Mouse (Mus musculus) Patski (cell line): ENCODE measurements at regions not wholly inside any gene's neighbourhood (a gene's known extent, or its start where the extent isn't known, plus 50 kb on each side); places are given as distances from the start of the nearest gene placed in this dataset.

Experiments used
- ATAC-seq: fragments of 100-300 bp; one replicate; pipeline ENCODE4 v1.8.0; 2021
- CTCF ChIA-PET: fragments of 350-600 bp; sonication (Branson Sonifier 250); formaldehyde crosslinking; loops from one replicate; lab custom pipeline; 2022; ENCODE audit warnings: inconsistent platforms; lab: Charles Lee
- POLR2A ChIA-PET: fragments of 350-600 bp; sonication (Branson Sonifier 250); formaldehyde crosslinking; loops from one replicate; lab custom pipeline; 2022; ENCODE audit warnings: antibody characterized with exemption, inconsistent platforms; lab: Charles Lee
- DNase-seq: peaks from one replicate; pipeline ENCODE4 v3.0.0-alpha.2; 2011; ENCODE audit warnings: low read depth, low spot score
- H3K27me3 ChIP-seq: fragments of 371-371 bp; one replicate; pipeline ENCODE4 v1.5.1; 2021
- CTCF ChIP-seq: fragments of 100-300 bp; IDR thresholded peaks from one replicate; pipeline ENCODE4 v1.5.1; 2021
- in situ Hi-C: fragments of 300-500 bp; cut with MboI; formaldehyde crosslinking; loops from 3 replicates; pipeline ENCODE4 v1.11.1; 2018; ENCODE audit warnings: low pct_unique_long_range_greater_than_20kb, mixed read lengths

DNA sequence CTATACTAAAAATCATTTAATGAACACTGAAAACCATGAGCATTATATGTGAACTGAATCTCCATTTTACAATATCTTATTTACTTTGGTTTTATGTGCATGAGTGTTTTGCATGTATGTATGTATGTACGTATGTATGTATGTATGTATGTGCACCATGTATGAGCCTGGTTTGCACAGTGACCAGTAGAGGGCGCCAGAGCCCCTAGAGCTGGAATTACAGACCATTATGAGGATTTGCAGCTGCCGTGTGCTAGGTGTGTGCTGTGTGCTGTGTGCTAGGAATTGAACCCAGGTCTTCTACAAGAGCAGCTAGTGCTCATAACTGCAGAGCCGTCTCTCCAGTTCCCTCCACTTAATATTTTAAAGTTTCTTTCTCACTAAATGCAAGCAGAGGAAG is 147.5 kb upstream of the Gm6657 start:
- ChIA-PET POLR2A (interaction anchor here (0.6 kb wide), 1 partner anchor 18 kb away, joined by 3 read pairs; no protein-coding TSS in a partner anchor), CTCF (no interaction called here)
- in situ Hi-C loops = no loop called here
- DNase-seq (no peak), ATAC-seq (no peak)
- TF ChIP-seq CTCF = peak; percentile 12
- peaks cover 8% of the 10 kb centered on the region for H3K27me3 ChIP-seq

DNA sequence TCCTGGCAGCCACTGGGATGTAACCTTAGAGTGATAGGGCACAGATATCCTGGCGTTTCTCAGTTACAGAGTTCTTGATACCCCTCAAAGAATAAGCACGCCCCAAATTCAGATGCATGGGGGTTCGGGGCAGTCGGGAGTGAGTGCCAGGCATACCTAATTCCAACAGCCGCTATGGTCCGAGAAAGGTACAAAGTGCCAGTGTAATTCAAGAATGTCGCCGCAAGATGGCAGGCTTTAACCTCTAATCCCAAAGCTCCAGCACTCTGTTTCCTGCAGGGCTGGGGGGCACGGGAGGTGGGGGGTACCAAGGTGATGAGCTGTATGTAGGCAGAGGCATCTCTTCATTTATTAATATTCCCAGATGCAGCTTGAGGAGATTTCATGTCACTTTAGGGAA is 138.1 kb upstream of the Gm6657 start:
- peaks cover 5% of the 10 kb centered on the region for H3K27me3 ChIP-seq
- in situ Hi-C loops = loop anchor here (25.0 kb wide), 1 partner anchor 1031 kb away; the partner anchor contains the start of gene Pigh
- TF ChIP-seq CTCF = peak; percentile 78
- CTCF ChIA-PET = interaction anchor here (0.8 kb wide), 1 partner anchor 34 kb away, joined by 3 read pairs; no protein-coding TSS in a partner anchor
- no peak for ATAC-seq
- POLR2A ChIA-PET = no interaction called here
- DNase-seq = no peak

- POLR2A ChIA-PET = no interaction called here
- peaks cover 5% of the 10 kb centered on the region for H3K27me3 ChIP-seq
- CTCF ChIA-PET = no interaction called here
- no peak for DNase-seq
- no peak for ATAC-seq
- TF ChIP-seq CTCF = no peak
- in situ Hi-C loops = loop anchor here (25.0 kb wide), 1 partner anchor 1030 kb away; the partner anchor contains the start of gene Pigh
Observed at GRCm38 (mm10) chr12:78057166-78057565, 136.9 kb upstream of the Gm6657 start.

DNA sequence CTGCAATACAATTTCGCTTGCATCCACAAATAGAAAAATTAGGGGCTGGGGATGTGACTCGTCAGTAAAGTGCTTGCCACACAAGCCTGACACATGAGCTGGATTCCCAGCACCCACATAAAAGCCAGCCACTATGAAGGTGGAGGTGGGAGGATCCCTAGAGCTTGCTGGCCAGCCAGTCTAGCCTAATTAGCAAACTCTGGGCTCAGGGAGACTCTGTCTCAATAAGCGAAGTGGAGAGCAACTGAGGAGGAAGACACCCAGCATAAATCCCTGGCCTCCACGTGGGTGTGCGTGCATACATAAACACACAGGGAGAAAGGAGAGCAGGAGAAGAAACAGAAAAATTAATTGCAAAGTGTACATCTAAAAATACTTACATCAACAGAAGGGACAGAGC is 134.1 kb upstream of the Gm6657 start:
- TF ChIP-seq CTCF = no peak
- H3K27me3 ChIP-seq = peaks cover 5% of the 10 kb centered on the region
- POLR2A ChIA-PET = no interaction called here
- in situ Hi-C loops = loop anchor here (25.0 kb wide), 1 partner anchor 1027 kb away; the partner anchor contains the start of gene Pigh
- ATAC-seq (no peak), DNase-seq (no peak)
- CTCF ChIA-PET = no interaction called here

GRCm38 (mm10) chr12:78066024-78066423 is 128.0 kb upstream of the Gm6657 start:
- CTCF ChIA-PET = no interaction called here
- H3K27me3 ChIP-seq = peaks cover 22% of the 10 kb centered on the region
- POLR2A ChIA-PET = no interaction called here
- in situ Hi-C loops = loop anchor here (25.0 kb wide), 1 partner anchor 1021 kb away; the partner anchor contains the start of gene Pigh
- DNase-seq (no peak), ATAC-seq (no peak)
- TF ChIP-seq CTCF = no peak

GRCm38 (mm10) chr12:78072935-78073334 is 121.1 kb upstream of the Gm6657 start:
- in situ Hi-C loops = loop anchor here (25.0 kb wide), 1 partner anchor 1014 kb away; the partner anchor contains the start of gene Pigh
- DNase-seq (no peak), ATAC-seq (no peak)
- no peak for TF ChIP-seq CTCF
- ChIA-PET CTCF (no interaction called here), POLR2A (interaction anchor here (0.6 kb wide), 1 partner anchor 870 kb away, joined by 3 read pairs; no protein-coding TSS in a partner anchor)
- peaks cover 10% of the 10 kb centered on the region for H3K27me3 ChIP-seq

DNA sequence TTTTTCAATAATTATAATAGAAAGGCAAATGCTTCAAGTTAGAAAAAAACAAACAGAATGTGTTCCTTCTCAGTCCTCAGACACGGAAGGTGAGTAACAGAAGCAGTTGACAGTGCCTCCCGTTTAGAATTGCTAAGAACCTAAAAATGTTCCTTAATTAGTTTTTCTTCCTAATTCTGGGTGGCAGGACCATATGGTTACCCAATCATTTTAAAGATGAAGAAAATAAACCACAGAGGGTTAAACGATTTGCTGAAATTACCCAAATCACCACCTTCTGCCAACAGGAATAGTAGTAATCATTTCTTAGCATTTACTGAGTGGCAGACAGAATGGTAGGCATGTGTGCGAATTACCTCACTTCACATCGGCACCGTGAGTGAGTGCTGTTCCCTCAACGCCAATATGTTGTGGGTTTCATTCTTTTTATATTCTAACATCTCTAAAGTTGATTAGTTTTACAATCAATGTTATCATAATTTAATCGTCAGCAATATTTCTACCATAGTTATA is 119.7 kb upstream of the Gm6657 start:
- in situ Hi-C loops = loop anchor here (25.0 kb wide), 1 partner anchor 1013 kb away; the partner anchor contains the start of gene Pigh
- H3K27me3 ChIP-seq = peaks cover 10% of the 10 kb centered on the region
- ChIA-PET CTCF (no interaction called here), POLR2A (no interaction called here)
- DNase-seq = no peak
- no peak for TF ChIP-seq CTCF
- ATAC-seq = no peak

DNA sequence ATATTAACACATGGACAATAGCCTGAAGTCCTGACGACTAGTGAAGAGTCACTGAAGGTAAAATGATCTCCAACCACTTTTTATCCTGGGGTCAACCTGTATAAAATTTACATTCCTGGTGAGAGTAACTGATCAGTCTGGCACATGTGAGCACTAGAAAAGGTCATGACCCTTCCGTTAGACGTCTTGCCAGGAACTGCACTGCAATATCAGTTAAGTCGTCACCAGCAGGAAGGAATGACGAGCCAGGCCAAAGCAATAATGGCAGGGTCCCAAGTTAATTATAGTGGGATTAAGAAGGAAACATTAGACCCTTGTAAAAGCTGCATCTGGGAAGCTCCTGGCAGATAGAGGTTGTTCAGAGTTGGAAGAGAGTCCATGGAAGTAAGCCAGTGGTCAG is 116.8 kb upstream of the Gm6657 start:
- in situ Hi-C loops = no loop called here
- POLR2A ChIA-PET = no interaction called here
- DNase-seq (no peak), ATAC-seq (no peak)
- peaks cover 25% of the 10 kb centered on the region for H3K27me3 ChIP-seq
- TF ChIP-seq CTCF = no peak
- CTCF ChIA-PET = no interaction called here

DNA sequence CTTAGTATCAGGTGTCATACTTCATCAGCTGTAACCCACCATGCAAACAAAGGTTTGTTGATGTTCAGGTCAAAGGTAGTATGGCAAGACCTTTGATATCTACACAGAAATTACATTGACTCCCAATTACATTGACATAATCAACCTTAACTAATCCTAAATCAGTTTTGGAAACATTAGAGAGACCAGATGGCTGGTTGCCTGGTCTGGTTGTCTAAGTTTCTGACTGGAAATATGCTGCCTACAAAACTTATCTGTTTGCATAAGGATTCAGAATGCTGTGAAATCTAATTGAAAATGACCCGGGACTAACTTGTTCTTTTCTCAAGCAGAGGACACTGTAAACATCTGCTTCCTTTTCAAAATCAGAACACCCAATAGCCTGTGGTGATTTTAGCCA is 111.9 kb upstream of the Gm6657 start:
- POLR2A ChIA-PET = no interaction called here
- no peak for TF ChIP-seq CTCF
- no peak for DNase-seq
- in situ Hi-C loops = loop anchor here (10.0 kb wide), 1 partner anchor 1077 kb away; no protein-coding TSS in a partner anchor
- ATAC-seq = no peak
- H3K27me3 ChIP-seq = peaks cover 23% of the 10 kb centered on the region
- CTCF ChIA-PET = no interaction called here

GRCm38 (mm10) chr12:78086016-78086415 is 108.0 kb upstream of the Gm6657 start:
- ATAC-seq = no peak
- peaks cover 18% of the 10 kb centered on the region for H3K27me3 ChIP-seq
- POLR2A ChIA-PET = no interaction called here
- CTCF ChIA-PET = no interaction called here
- no peak for DNase-seq
- in situ Hi-C loops = loop anchor here (10.0 kb wide), 1 partner anchor 1081 kb away; no protein-coding TSS in a partner anchor
- no peak for TF ChIP-seq CTCF

DNA sequence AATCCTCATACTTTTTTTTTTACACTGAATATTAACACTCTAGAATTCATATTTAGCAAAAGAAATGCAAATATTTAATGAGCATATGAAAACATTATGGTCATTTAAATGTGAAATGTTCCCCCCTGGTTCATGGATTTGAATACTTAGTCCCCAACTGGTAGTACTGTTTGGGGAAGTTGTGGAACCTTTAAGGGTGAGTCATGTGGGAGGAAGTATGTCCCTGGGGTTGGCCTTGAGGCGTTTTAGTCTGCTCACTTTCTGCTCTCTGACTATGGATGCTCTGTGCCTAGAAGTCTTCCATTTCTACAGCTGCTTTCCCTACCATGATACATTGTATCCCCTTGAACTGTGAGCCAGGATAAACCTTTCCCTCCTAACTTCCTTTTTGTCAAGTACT is 106.1 kb upstream of the Gm6657 start:
- ATAC-seq = no peak
- no peak for TF ChIP-seq CTCF
- DNase-seq = no peak
- POLR2A ChIA-PET = no interaction called here
- H3K27me3 ChIP-seq = peaks cover 2% of the 10 kb centered on the region
- in situ Hi-C loops = loop anchor here (10.0 kb wide), 1 partner anchor 1083 kb away; no protein-coding TSS in a partner anchor
- CTCF ChIA-PET = no interaction called here

GRCm38 (mm10) chr12:78094471-78094870 is 99.6 kb upstream of the Gm6657 start:
- ChIA-PET CTCF (no interaction called here), POLR2A (no interaction called here)
- in situ Hi-C loops = no loop called here
- no peak for DNase-seq
- ATAC-seq = no peak
- peaks cover 5% of the 10 kb centered on the region for H3K27me3 ChIP-seq
- no peak for TF ChIP-seq CTCF
